Mouse (Mus musculus) kidney, adult 2 months (tissue): Measurements from ENCODE around the gene Ptprn. TPM values are rescaled to one million over a fixed set of nuclear protein-coding genes. Genes with fewer than 3 reads are reported as not detected.
"Not testable (repeated sequence)": the region's sequence is repeated elsewhere in the genome, so short reads cannot be mapped to it uniquely, and the experiment has no call there.

Experiments
- DNase-seq: peaks from one replicate; pipeline ENCODE4 v3.0.0; 2021
- H3K27ac ChIP-seq: fragments of 200-500 bp; 2 replicates; pipeline ENCODE4 v1.5.1; 2012; ENCODE audit warnings: low read depth, low read length, control low read depth, inconsistent platforms; ENCODE audit not compliant: insufficient read depth
- H3K27me3 ChIP-seq: fragments of 200-500 bp; replicated peaks from 2 replicates; pipeline ENCODE4 v1.6.1; 2012; ENCODE audit warnings: mild to moderate bottlenecking, moderate library complexity, low read length, inconsistent platforms; ENCODE audit not compliant: control insufficient read depth, insufficient read depth
- H3K36me3 ChIP-seq: fragments of 200-500 bp; 2 replicates; pipeline ENCODE4 v1.6.1; 2012; ENCODE audit warnings: mild to moderate bottlenecking, moderate library complexity, low read length, inconsistent platforms; ENCODE audit not compliant: control insufficient read depth, insufficient read depth
- H3K4me1 ChIP-seq: fragments of 200-500 bp; 2 replicates; pipeline ENCODE4 v1.6.1; 2011; ENCODE audit warnings: low read length; ENCODE audit not compliant: control insufficient read depth, insufficient read depth
- H3K4me3 ChIP-seq: fragments of 200-500 bp; 2 replicates; pipeline ENCODE4 v1.5.1; 2011; ENCODE audit warnings: mild to moderate bottlenecking, low read depth, low read length, control low read depth; ENCODE audit not compliant: insufficient read depth
- CTCF ChIP-seq: fragments of 200-500 bp; conservative IDR thresholded peaks from 2 replicates; pipeline ENCODE4 v1.5.1; 2011; ENCODE audit warnings: low read depth, mild to moderate bottlenecking, control low read depth, low read length, moderate library complexity, mixed read lengths; ENCODE audit not compliant: insufficient read depth, insufficient read length
- POLR2A ChIP-seq: fragments of 200-500 bp; IDR thresholded peaks from one replicate; pipeline ENCODE4 v1.6.1; 2011; ENCODE audit warnings: low read depth, low read length, control low read depth
- WGBS: fragments of 180-500 bp; shearing (Covaris S2); methylation state at CpG from one replicate; pipeline ENCODE4 v1.1.7; 2018; 5-methylcytosine and 5-hydroxymethylcytosine counted together
- polyA plus RNA-seq: library from polyadenylated mRNA; depleted of rRNA; stranded (reverse); fragments of >200 nt; gene quantifications from 2 replicates; pipeline ENCODE4 v1.2.3, GENCODE M21; 2012

The Ptprn gene
- polyA plus RNA-seq, 1 experiment: 0.81 TPM

DNA sequence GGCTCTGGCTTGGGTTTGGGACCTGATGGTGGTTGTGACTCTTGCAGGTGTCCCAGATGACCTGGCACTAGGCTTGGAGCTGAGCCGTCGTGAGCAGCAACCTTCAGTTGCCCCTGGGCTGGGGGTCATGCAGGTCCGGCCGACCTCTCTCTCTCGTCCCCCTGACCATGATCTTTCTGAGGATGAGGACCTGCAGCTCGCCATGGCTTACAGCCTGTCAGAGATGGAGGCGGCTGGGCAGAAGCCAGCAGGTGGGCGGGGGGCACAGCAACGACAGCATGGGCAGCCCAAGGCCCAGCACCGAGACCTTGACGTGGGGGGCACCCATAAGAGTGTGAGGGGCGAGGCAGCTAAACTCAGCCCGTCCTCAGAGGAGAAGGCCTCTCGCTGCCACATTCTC lies 20.9 kb downstream of the Ptprn start:
- TF ChIP-seq CTCF: no peak
- TF ChIP-seq POLR2A: no peak
- 92% methylated on average over 14 of the region's 14 CpGs for WGBS
- no peaks in the 10 kb centered on the region for H3K4me1 ChIP-seq
- no peak overlapping the region for H3K4me3 ChIP-seq
- no peaks in the 10 kb centered on the region; the same call in 1 of the 2 replicates for H3K36me3 ChIP-seq
- no peak for DNase-seq
- no peaks in the 10 kb centered on the region for H3K27me3 ChIP-seq
- no peak overlapping the region for H3K27ac ChIP-seq

DNA sequence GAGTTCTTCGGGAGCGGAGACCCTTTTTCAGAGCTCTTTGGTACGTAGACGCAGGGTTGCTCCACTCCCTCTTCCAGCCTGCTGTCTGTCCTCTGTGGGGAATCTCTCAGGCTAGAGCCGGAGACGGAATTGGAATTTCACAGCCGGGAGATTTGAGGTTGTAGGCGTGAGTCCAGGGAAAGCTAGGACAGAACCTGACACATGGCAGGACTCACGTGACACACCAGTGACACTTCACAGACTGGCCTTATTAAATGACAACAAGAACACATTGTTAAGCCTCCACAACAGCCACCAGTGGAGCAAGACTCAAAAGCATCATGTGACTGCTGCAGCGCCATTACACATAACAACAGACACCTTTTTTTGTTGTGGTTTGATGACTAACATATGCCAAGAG lies 24.7 kb downstream of the Ptprn start:
- peaks cover 12% of the 10 kb centered on the region for H3K4me1 ChIP-seq
- no peaks in the 10 kb centered on the region for H3K27me3 ChIP-seq
- TF ChIP-seq POLR2A (no peak), CTCF (no peak)
- no peak overlapping the region for H3K27ac ChIP-seq
- H3K36me3 ChIP-seq: no peaks in the 10 kb centered on the region; the same call in 1 of the 2 replicates
- DNase-seq: no peak
- H3K4me3 ChIP-seq: no peak overlapping the region
- 85% methylated on average over 10 of the region's 10 CpGs for WGBS

DNA sequence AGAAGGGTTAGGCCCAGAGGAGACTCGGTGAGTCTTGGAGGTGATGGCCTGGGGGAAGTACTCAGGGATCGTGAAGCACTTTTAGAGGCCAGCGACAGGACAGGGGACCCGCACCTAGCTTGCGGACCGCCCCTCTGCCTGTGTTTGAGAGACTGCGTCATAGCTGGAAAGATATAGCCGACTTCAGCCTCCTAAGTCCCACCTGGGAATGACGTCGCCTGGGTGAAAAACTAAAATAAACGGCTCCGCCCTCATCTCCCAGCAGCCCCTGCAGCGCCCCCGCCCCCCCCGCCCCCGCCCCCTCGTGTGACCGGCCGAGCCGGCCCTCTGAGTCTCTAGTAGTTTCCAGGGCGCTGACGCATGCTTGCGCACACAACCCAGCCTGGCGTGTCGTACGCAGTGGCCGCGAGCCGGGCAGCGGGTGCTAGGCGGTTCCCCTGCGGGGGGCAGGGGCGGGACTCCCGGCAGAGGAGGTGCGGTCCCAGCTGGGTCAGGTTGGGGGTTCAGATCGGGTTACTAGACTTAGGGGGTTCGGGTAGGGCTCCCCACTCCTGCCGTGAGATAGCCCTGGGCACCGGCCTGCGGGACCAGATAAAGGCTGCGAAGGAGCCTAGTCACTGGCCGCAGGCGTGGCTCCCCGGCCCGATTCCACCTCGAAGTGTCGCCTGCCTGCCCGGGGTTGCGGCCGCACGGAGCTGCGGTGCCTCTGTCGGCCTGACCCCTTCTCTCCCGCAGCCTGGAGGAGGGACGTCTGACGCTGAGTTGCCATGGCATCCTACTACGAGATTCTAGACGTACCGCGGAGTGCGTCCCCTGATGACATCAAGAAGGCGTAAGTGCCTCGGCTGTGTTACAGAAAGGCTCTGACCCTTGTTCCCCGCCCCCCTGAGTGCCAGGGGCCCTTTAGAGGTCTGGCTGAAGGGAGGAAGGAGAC lies 27.9 kb downstream of the Ptprn start, which contains the start of gene Dnajb2:
Dnajb2 (plus strand) TSS at position 290 of the 934 bp plus-strand sequence.
- no peaks in the 10 kb centered on the region for H3K27me3 ChIP-seq
- WGBS: under 1% methylated on average over 64 of the region's 64 CpGs
- H3K4me1 ChIP-seq: peaks cover 12% of the 10 kb centered on the region
- H3K27ac ChIP-seq: peak within 1 kb of the TSS; percentile 100
- no peak for TF ChIP-seq CTCF
- peak; percentile 69 for TF ChIP-seq POLR2A
- no peaks in the 10 kb centered on the region; the same call in 1 of the 2 replicates for H3K36me3 ChIP-seq
- DNase-seq: peak; percentile 96
- H3K4me3 ChIP-seq: peak within 1 kb of the TSS; percentile 83

DNA sequence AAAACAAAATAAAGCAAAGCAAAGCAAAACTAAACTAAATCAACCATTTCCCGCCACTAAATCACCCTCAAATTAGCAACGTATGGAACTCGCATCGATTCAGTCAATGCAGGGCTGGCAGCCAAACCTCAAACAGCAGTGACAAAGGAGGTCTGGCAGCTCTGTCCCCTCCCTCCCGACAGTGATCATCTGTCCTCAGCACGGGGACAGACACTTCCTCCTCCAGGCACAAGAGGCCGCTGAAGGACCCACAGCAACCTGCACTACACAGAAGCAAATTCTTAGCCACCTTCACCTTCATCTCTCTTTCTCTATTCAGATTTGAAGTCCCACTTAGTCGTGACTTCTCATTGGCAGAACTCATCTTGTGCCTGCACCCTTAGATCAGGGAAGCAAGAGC lies 29.7 kb downstream of the Ptprn start:
- Histone ChIP-seq H3K27me3 (no peaks in the 10 kb centered on the region), H3K36me3 (no peaks in the 10 kb centered on the region), H3K27ac (peak overlapping the region; percentile 26; the same call in 1 of the 2 replicates), H3K4me1 (peaks cover 12% of the 10 kb centered on the region), H3K4me3 (peak overlapping the region; percentile 32; the same call in 1 of the 2 replicates)
- WGBS: 2% methylated on average over 8 of the region's 8 CpGs
- no peak for TF ChIP-seq POLR2A
- peak; percentile 81 for TF ChIP-seq CTCF
- peak; percentile 82 for DNase-seq

DNA sequence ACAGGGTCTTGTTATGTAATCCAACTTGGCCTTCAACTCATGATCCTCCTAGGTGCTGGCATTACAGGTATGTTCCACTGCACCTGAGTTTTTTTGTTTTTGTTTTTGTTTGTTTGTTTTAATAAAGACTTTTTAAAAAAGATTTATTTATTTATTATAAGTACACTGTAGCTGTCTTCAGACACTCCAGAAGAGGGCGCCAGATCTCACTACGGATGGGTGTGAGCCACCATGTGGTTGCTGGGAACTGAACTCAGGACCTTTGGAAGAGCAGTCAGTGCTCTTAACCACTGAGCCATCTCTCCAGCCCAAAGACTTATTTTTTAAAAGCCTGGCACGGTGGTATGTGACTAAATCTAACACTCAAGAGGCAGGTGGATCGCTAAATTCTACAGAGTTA lies 31.8 kb downstream of the Ptprn start:
- peaks cover 12% of the 10 kb centered on the region for H3K4me1 ChIP-seq
- H3K27ac ChIP-seq, H3K4me3 ChIP-seq, DNase-seq, H3K36me3 ChIP-seq, H3K27me3 ChIP-seq: not testable (repeated sequence)
- 0 out of 2 replicates have a peak, but pooled peaks have one; percentile 1 for TF ChIP-seq CTCF
- 72% methylated on average over 4 of the region's 4 CpGs for WGBS

- no peak within 1 kb of the TSS for H3K27ac ChIP-seq
- H3K4me1 ChIP-seq: peaks cover 7% of the 10 kb centered on the region
- no peaks in the 10 kb centered on the region for H3K36me3 ChIP-seq
- 80% methylated on average over 5 of the region's 5 CpGs for WGBS
- no peaks in the 10 kb centered on the region for H3K27me3 ChIP-seq
- TF ChIP-seq POLR2A (no peak), CTCF (no peak)
- DNase-seq: no peak
- H3K4me3 ChIP-seq: no peak within 1 kb of the TSS
Measured at GRCm38 (mm10) chr1:75231664-75232152, 32.6 kb downstream of the Ptprn start, which contains the start of gene A630095N17Rik. TSS of gene A630095N17Rik (minus strand) at chr1:75232102.

GRCm38 (mm10) chr1:75231224-75231623 lies 33.1 kb downstream of the Ptprn start:
- DNase-seq: no peak
- Histone ChIP-seq H3K27me3 (no peaks in the 10 kb centered on the region), H3K36me3 (no peaks in the 10 kb centered on the region), H3K27ac (no peak overlapping the region), H3K4me3 (no peak overlapping the region), H3K4me1 (peaks cover 7% of the 10 kb centered on the region)
- whole genome bisulfite sequencing: 75% methylated on average over 4 of the region's 4 CpGs
- TF ChIP-seq CTCF (no peak), POLR2A (no peak)
